Mouse (Mus musculus) splenic B cell, adult 2 months (primary cell): Measurements from ENCODE around the gene Il17a.

ENCODE experiments used
- DNase-seq: peaks from one replicate; pipeline ENCODE4 v3.0.0-alpha.2; 2011; ENCODE audit warnings: low read depth, low spot score
- H3K27me3 ChIP-seq: 2 replicates; pipeline ENCODE4 v1.6.1; 2012; ENCODE audit warnings: mild to moderate bottlenecking, low read length, moderate library complexity, mixed read lengths; ENCODE audit not compliant: control insufficient read depth, poor library complexity, insufficient read depth, severe bottlenecking
- H3K36me3 ChIP-seq: 2 replicates; pipeline ENCODE4 v1.6.1; 2012; ENCODE audit warnings: mild to moderate bottlenecking, low read length, moderate library complexity, mixed read lengths; ENCODE audit not compliant: control insufficient read depth, poor library complexity, insufficient read depth, severe bottlenecking

The Il17a gene

DNA sequence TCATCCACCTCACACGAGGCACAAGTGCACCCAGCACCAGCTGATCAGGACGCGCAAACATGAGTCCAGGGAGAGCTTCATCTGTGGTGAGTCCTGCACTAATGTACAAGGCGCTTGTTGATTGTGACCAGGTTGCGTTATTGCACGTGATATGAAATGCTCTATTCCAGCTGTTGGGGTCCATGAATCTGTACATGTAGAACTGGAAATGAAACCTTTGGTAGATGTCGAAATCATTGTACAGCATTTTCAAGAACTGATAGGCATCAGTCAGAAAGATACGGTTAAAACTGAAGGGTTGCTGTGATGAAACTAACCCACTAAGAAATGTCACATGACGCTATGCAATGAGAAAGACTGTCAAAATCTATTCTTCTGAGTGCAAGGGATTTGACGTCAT lies at the start of gene Il17a:
TSS of gene Il17a (plus strand) at position 3 of the 400 bp plus-strand sequence.
- DNase-seq: no peak
- no peaks in the 10 kb centered on the region for H3K36me3 ChIP-seq
- no peaks in the 10 kb centered on the region for H3K27me3 ChIP-seq

DNA sequence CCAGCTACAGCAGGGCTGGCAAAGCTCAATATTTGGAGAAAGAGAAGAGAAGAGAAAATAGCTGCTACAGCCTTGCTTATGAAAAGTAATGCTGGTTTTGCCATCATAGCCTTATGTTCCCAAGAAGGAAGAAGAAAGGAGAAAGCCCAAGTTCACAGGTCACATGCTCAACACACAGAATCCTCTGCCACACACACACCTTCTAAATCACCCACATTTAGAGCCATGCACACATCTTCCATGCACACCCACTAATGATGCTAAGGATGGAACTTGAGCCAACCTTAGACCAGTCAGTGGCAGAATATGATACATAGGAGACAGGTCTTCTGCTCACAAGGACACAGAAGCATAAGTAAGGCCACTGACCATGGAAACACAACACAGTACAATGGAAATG lies 47.9 kb upstream of the Il17a start:
- no peak for DNase-seq
- Histone ChIP-seq H3K36me3 (no peaks in the 10 kb centered on the region), H3K27me3 (no peaks in the 10 kb centered on the region)

DNA sequence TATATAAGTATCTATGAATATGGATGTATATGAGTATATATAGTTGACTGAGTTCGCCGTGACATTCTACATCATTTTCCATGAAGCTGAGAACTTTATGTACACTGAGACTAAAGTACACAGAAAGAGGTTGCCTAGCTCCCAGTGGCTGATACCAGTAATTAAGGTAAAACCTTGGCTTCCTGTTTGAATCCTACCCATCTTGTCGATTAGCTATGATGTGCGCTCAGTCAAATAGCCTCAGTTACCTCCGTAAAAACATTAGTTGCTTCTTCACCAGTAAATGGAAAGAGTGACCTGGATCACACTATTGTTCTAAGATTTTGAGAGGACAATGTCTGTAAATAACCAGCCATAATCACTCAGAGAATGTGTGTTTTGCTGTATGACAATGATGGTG lies 47.3 kb upstream of the Il17a start:
- Histone ChIP-seq H3K27me3 (no peaks in the 10 kb centered on the region), H3K36me3 (no peaks in the 10 kb centered on the region)
- DNase-seq: no peak

DNA sequence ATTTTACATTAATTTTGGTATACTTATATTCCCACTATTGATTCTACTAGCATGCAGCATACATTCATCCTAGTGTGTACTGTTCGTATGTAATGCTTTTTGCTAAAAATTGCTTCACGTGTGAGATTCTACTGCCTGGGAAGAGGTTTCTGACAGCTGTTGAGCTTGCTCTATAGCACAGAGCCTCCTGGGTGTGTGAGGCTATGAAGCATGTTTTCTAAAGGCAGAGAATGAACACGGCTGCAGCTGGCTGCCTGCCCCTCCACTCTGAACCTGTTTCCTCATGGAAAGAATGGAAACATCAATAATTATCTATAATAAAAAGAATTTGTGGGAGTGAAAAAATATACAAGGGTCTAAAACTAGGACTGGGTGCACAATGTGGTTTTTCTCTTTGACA lies 46.9 kb upstream of the Il17a start:
- DNase-seq: no peak
- Histone ChIP-seq H3K27me3 (no peaks in the 10 kb centered on the region), H3K36me3 (no peaks in the 10 kb centered on the region)

DNA sequence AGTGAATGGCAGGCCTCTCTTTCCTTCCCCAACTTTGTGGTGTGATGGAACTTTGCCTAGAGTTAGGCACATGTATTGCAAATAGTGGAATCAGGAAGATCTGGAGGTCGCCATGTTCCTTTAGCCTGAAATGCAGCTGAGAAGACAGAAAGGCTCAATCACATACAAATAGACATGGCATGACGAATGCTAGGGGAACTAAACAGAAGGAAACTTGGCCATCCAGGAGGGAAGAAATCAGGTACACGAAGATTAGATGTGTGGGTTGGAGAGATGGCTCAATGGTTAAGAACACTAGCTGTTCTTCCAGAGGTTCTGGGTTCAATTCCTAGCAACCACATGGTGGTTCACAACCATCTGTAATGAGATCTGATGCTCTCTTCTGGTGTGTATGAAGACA lies 46.3 kb upstream of the Il17a start:
- H3K27me3 ChIP-seq: no peaks in the 10 kb centered on the region

DNA sequence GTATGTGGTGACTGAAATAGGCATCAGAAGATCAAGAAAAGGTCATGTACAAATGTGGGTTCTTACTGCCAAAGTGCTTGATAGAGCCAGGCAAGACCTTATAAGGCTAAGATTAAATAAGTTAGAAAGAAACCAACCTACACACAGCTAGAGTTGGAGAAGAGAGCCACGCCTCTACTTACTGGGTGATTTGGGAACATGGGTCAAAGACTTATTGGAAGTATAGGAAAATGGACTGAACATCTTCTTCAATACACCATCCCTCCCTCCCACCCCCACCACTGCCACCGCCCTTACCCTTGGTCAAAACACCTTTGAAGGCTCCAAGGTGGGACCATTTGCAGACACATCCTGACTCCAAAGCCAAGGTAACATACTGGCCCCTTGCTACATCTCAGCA lies 45.3 kb upstream of the Il17a start:
- Histone ChIP-seq H3K36me3 (no peaks in the 10 kb centered on the region), H3K27me3 (no peaks in the 10 kb centered on the region)
- no peak for DNase-seq

More for the DNA sequence above, 46.3 kb upstream of the Il17a start:
- H3K36me3 ChIP-seq: no peaks in the 10 kb centered on the region
- DNase-seq: no peak

DNA sequence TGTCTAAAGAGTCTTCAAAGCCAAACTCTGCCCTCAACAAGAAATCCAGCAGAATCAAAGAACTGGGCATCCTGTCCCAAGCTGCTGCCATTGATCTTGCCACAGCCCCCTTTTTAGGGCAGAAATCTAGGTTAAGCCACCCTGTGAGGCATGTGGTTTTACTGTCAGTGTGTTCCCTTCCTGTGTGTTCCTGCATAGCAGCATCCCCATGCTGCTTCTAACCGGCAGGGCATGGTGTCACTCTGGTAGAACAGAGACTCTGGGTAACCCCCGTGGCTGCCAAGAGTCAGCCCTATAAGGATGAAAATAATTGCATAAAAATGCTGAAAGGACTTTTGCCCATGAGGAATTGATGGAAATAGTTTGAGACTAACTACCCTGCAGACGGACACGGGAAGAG lies 44.8 kb upstream of the Il17a start:
- Histone ChIP-seq H3K27me3 (no peaks in the 10 kb centered on the region), H3K36me3 (no peaks in the 10 kb centered on the region)
- no peak for DNase-seq

DNA sequence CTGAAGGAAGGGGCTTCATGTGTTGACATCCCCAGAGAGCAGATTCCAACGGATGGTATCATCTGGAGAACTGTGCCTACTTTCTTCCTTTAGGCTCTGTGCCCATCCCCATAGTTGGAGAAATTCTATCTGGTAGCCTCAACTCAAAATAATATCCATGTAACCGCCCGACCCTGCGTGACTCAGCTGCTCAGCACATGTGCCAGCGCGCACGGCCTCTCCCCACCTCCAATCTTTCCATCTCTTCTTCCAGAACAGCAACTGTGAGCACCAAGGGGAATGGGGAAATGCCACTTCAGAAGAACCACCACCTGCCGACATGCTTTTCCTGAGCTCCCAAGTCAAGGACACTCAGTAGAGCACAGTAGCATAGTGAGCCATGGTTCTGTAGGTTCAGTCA lies 39.4 kb upstream of the Il17a start:
- no peak for DNase-seq
- Histone ChIP-seq H3K27me3 (no peaks in the 10 kb centered on the region), H3K36me3 (no peaks in the 10 kb centered on the region)

DNA sequence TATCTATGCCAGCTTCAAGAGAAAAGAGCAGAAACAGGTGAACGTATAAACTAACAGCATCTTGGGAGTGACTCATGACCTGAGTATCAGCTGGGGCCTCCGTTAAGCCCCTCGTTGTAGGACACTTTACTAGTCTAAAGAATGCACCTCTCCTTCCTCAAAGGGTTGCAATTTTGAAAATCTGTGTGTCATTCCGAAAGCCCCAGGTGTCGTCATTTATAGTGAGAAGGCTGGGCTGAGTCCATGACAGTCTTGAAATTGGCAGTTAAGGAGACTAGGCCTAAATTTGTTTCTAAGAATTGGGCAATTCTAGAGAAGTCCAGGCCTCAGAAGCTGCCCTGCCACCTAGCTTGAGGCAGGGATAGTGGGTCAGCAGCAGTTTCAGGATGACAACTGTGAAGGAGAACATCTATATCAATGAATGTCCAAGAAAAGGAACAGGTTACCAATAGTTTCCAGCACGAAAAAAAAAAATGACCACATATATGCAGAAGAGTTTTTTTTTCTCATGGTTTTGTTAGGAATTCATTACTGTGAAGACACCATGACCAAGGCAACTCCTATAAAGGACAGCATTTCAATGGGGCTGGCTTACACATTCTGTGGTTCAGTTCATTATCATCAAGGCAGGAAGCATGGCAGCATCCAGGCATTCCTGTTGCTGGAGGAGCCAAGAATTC lies 36.9 kb upstream of the Il17a start:
- no peak for DNase-seq
- Histone ChIP-seq H3K36me3 (no peaks in the 10 kb centered on the region), H3K27me3 (no peaks in the 10 kb centered on the region)

DNA sequence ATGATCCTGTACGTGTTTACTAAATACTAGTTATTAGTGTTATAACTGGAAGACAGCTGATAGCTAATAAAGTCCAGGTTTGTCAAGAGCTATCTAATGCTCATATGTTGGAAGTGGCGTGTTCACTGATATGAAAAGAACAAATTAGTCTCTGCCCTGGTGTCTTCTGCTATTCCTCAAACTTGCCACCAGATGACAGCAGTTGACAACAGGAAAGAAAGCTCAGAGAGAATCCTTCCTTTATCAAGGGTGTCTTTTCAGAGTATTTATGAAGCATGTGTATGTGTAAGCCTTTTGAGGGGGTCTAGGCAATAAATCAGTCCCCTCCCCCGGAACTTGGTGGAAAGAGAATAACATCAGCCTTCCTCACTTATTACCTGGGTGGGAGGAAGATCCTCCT lies 30.7 kb upstream of the Il17a start:
- Histone ChIP-seq H3K27me3 (no peaks in the 10 kb centered on the region), H3K36me3 (no peaks in the 10 kb centered on the region)
- no peak for DNase-seq

DNA sequence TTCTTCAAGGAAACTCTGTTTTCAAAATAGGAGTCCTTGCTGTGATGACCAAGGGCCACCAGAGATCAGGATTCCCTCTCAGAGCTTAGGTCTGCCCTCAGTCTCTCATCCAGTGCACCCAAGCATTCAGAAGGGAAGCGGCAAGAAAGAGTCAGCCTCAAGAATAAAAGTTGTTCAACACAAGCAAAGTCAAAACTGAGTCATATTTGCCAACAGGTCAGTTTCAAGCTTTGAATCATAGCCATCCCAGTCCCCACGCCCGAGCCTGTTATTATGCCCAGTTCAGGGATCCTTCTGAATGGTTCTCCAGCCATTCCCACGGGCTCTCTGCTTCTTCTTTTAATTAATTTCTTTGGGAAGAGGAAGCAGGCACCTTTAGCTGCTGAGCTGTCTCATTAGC lies 5.9 kb downstream of the Il17a start:
- H3K27me3 ChIP-seq: no peaks in the 10 kb centered on the region
- DNase-seq: no peak
- H3K36me3 ChIP-seq: no peaks in the 10 kb centered on the region

DNA sequence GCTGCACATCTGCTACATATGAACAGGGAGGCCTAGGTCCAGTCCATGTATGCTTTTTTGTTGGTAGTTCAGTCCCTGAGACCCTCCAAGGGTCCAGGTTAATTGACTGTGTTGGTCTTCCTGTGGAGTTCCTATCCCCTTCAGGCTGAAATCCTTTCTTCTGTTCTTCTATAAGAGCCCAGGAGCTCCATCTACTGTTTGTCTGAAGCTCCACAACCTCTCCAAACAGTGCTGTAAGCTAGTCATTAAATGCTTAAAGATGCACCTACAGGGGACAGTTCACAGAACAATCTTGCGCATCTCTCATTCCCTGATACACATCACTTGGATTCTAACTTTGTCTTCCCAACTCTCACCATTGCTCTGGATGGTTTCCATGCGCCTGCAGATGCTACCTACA lies 7.8 kb downstream of the Il17a start:
- DNase-seq: no peak
- no peaks in the 10 kb centered on the region for H3K36me3 ChIP-seq
- H3K27me3 ChIP-seq: no peaks in the 10 kb centered on the region

DNA sequence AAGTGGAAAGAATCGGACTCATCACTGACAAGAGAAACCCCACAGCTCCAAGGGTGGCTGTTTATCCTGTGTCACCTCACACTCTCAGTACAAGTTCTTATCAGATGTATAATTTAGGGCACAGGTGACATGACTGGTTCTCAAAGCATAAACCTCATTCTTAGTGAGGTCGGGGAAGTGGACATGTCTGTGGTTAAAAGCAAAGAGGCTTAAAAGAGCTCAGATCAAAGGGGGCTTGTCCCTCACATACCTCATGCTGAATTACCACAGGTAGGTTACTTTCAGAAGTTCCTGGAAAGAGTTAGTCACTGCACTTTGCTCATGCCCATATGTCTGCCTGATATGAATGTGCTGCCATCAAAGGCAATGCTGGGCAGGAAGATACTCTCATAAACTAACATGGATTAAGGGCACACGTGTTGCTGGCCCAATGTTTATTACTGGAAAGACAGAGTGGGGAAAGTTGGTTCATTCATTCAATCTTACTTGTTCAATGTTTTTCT lies 9.8 kb downstream of the Il17a start:
- Histone ChIP-seq H3K27me3 (no peaks in the 10 kb centered on the region), H3K36me3 (no peaks in the 10 kb centered on the region)
- DNase-seq: no peak

DNA sequence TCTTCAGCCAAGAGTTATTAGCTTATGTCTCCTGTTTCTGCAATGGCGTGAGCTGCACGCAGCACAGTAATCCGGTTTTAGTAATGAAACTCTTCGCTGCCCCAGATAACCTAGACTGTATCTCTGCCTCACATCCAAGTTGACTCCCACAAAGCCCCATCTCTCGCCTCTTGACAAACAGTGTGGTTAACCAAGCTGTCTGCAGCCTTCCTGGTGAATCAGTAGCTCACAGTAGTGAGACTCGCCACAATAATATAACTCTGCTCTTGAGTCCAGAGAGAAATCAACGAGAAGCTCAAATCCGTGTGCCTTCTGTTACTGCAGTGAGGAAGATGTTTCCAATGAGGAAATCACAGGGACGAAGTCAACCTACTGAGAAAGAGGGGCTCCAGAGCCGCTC lies 23.7 kb downstream of the Il17a start:
- no peak for DNase-seq
- H3K27me3 ChIP-seq: no peaks in the 10 kb centered on the region
- no peaks in the 10 kb centered on the region for H3K36me3 ChIP-seq

DNA sequence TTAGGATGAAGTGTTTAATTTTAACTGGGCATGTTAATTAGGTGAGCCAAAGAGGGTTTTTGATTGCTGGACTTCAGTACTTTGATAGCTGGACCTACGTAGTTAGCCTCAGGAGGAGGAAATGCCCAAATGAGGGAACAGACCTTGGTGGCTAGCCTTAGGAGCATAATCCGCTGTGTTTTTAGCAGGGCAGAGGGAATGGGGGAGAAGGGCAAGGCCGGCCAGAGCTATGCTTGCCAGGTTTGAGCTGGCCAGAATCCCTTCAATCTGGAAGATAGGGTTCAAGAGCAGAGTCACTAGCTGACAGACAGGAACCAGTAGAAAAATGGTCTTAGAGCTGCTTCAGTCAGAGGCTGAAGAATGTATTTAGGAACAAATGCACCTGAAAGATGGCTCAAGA lies 26.9 kb downstream of the Il17a start:
- Histone ChIP-seq H3K27me3 (no peaks in the 10 kb centered on the region), H3K36me3 (no peaks in the 10 kb centered on the region)
- no peak for DNase-seq

DNA sequence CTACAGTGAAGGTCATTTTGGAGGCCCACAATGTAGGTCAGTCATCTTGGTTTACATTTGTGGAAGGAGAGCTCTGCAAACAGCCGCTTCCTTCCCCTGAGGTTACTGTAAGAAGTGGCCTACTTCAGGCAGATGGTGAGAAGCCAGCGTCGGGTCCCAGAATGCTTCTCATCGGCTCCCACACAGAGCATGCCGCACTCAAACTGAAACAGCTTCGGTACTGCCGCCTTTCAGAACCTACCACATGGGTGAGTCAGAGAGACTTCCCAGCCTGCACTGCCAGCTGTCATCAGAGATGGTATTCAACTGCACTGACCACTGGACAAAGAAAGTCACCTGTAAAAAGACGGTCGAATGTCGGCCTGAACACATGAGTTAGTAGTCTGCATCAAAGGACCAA lies 29.1 kb downstream of the Il17a start:
- DNase-seq: no peak

More for the DNA sequence above, 29.1 kb downstream of the Il17a start:
- no peaks in the 10 kb centered on the region for H3K27me3 ChIP-seq
- H3K36me3 ChIP-seq: no peaks in the 10 kb centered on the region
